Mouse (Mus musculus): ENCODE results near the gene Flii. TPM values are rescaled to one million over a fixed set of nuclear protein-coding genes. Genes with fewer than 3 reads are reported as not detected.

Flii gene
- polyA plus RNA-seq, 1 experiment = 176 TPM

GRCm38 (mm10) chr11:60700320-60701185 is 26.5 kb downstream of the Flii start:
- Histone ChIP-seq H3K36me3 (ENCODE audit: control insufficient read depth, insufficient read depth, low read length) (no peaks in the 10 kb centered on the region), H3K4me1 (ENCODE audit: control insufficient read depth, insufficient read depth, low read length) (no peaks in the 10 kb centered on the region; the same call in 1 of the 2 replicates), H3K27me3 (replicated peaks; ENCODE audit: control insufficient read depth, insufficient read depth, low read length) (no peaks in the 10 kb centered on the region), H3K27ac (ENCODE audit: insufficient read depth, low read depth, low read length) (no peak overlapping the region), H3K4me3 (ENCODE audit: insufficient read depth, low read depth, low read length) (peak overlapping the region; percentile 80)
- TF ChIP-seq CTCF (conservative IDR thresholded peaks at IDR 0.05; ENCODE audit: insufficient read depth, insufficient read length, low read depth, low read length) = no peak
- TF ChIP-seq POLR2A (IDR thresholded peaks at IDR 0.05; ENCODE audit: low read depth, low read length) = no peak
- no peak for DNase-seq
- WGBS = 38% methylated on average over 12 of the region's 12 CpGs

GRCm38 (mm10) chr11:60699524-60700075 is 27.5 kb downstream of the Flii start, which contains the start of gene Llgl1:
Llgl1 (plus strand) TSS chr11:60699723.
- Histone ChIP-seq H3K27ac (ENCODE audit: insufficient read depth, low read depth, low read length) (peak within 1 kb of the TSS; percentile 77), H3K27me3 (replicated peaks; ENCODE audit: control insufficient read depth, insufficient read depth, low read length) (no peaks in the 10 kb centered on the region), H3K4me3 (ENCODE audit: insufficient read depth, low read depth, low read length) (peak within 1 kb of the TSS; percentile 80), H3K4me1 (ENCODE audit: control insufficient read depth, insufficient read depth, low read length) (no peaks in the 10 kb centered on the region; the same call in 1 of the 2 replicates), H3K36me3 (ENCODE audit: control insufficient read depth, insufficient read depth, low read length) (no peaks in the 10 kb centered on the region)
- peak; percentile 91 for DNase-seq
- TF ChIP-seq CTCF (conservative IDR thresholded peaks at IDR 0.05; ENCODE audit: insufficient read depth, insufficient read length, low read depth, low read length) (no peak), POLR2A (IDR thresholded peaks at IDR 0.05; ENCODE audit: low read depth, low read length) (no peak)
- 0% methylated on average over 65 of the region's 73 CpGs for WGBS

- Histone ChIP-seq H3K4me3 (ENCODE audit: insufficient read depth, low read depth, low read length) (peak overlapping the region; percentile 80), H3K4me1 (ENCODE audit: control insufficient read depth, insufficient read depth, low read length) (no peaks in the 10 kb centered on the region; the same call in 1 of the 2 replicates), H3K36me3 (ENCODE audit: control insufficient read depth, insufficient read depth, low read length) (no peaks in the 10 kb centered on the region), H3K27ac (ENCODE audit: insufficient read depth, low read depth, low read length) (peak overlapping the region; percentile 77), H3K27me3 (replicated peaks; ENCODE audit: control insufficient read depth, insufficient read depth, low read length) (no peaks in the 10 kb centered on the region)
- TF ChIP-seq POLR2A (IDR thresholded peaks at IDR 0.05; ENCODE audit: low read depth, low read length) (no peak), CTCF (conservative IDR thresholded peaks at IDR 0.05; ENCODE audit: insufficient read depth, insufficient read length, low read depth, low read length) (no peak)
- WGBS = 2% methylated on average over 22 of the region's 22 CpGs
- peak; percentile 87 for DNase-seq
These were observed 28.1 kb downstream of the Flii start for GRCm38 (mm10) chr11:60698806-60699523.

- Histone ChIP-seq H3K27me3 (replicated peaks; ENCODE audit: control insufficient read depth, insufficient read depth, low read length) (no peaks in the 10 kb centered on the region), H3K4me3 (ENCODE audit: insufficient read depth, low read depth, low read length) (no peak overlapping the region), H3K4me1 (ENCODE audit: control insufficient read depth, insufficient read depth, low read length) (no peaks in the 10 kb centered on the region; the same call in 1 of the 2 replicates), H3K36me3 (ENCODE audit: control insufficient read depth, insufficient read depth, low read length) (no peaks in the 10 kb centered on the region), H3K27ac (ENCODE audit: insufficient read depth, low read depth, low read length) (no peak overlapping the region)
- TF ChIP-seq CTCF (conservative IDR thresholded peaks at IDR 0.05; ENCODE audit: insufficient read depth, insufficient read length, low read depth, low read length) (0 out of 2 replicates have a peak, but pooled peaks have one; percentile 21), POLR2A (IDR thresholded peaks at IDR 0.05; ENCODE audit: low read depth, low read length) (no peak)
- WGBS = 78% methylated on average over 2 of the region's 2 CpGs
- DNase-seq = peak; percentile 29
These were observed 29.5 kb downstream of the Flii start for GRCm38 (mm10) chr11:60697561-60697960.

- WGBS = 73% methylated on average over 1 of the region's 1 CpGs
- no peak overlapping the region for H3K27ac ChIP-seq (ENCODE audit: insufficient read depth, low read depth, low read length)
- DNase-seq = peak; percentile 1
- H3K4me1 ChIP-seq (ENCODE audit: control insufficient read depth, insufficient read depth, low read length) = no peaks in the 10 kb centered on the region; the same call in 1 of the 2 replicates
- H3K4me3 ChIP-seq (ENCODE audit: insufficient read depth, low read depth, low read length) = no peak overlapping the region
- H3K27me3 ChIP-seq (replicated peaks; ENCODE audit: control insufficient read depth, insufficient read depth, low read length) = no peaks in the 10 kb centered on the region
- TF ChIP-seq POLR2A (IDR thresholded peaks at IDR 0.05; ENCODE audit: low read depth, low read length) = no peak
- TF ChIP-seq CTCF (conservative IDR thresholded peaks at IDR 0.05; ENCODE audit: insufficient read depth, insufficient read length, low read depth, low read length) = no peak
- no peaks in the 10 kb centered on the region for H3K36me3 ChIP-seq (ENCODE audit: control insufficient read depth, insufficient read depth, low read length)
These were observed 30.9 kb downstream of the Flii start for GRCm38 (mm10) chr11:60696165-60696564.

Other genes with a start within 250 kb of the Flii start
- 38.8 and 39.7 TPM in 2 replicates for gene Alkbh5, start 190.9 kb downstream of the Flii start, polyA plus RNA-seq (2012; rRNA removed)
- 26.2 and 30.6 TPM in 2 replicates for gene Llgl1, start 27.5 kb downstream of the Flii start, polyA plus RNA-seq (2012; rRNA removed)
- 16.9 and 17.9 TPM in 2 replicates for gene Mief2, start 1.1 kb upstream of the Flii start, polyA plus RNA-seq (2012; rRNA removed)
- gene Top3a, start 50.1 kb upstream of the Flii start, polyA plus RNA-seq (2012; rRNA removed) = 5.8 and 5.9 TPM in 2 replicates
- 12.1 and 13.9 TPM in 2 replicates for gene Smcr8, start 50.3 kb upstream of the Flii start, polyA plus RNA-seq (2012; rRNA removed)
- gene Shmt1, start 84.5 kb upstream of the Flii start, polyA plus RNA-seq (2012; rRNA removed) = 108 and 120 TPM in 2 replicates
- 29.1 and 30.0 TPM in 2 replicates for gene Dhrs7b, start 103.4 kb upstream of the Flii start, polyA plus RNA-seq (2012; rRNA removed)
- gene Tmem11, start 152.0 kb upstream of the Flii start, polyA plus RNA-seq (2012; rRNA removed) = 78.2 and 81.1 TPM in 2 replicates
- 39.3 and 46.2 TPM in 2 replicates for gene Natd1, start 187.5 kb upstream of the Flii start, polyA plus RNA-seq (2012; rRNA removed)
- 33.0 and 44.8 TPM in 2 replicates for gene Map2k3, start 204.8 kb upstream of the Flii start, polyA plus RNA-seq (2012; rRNA removed)

Data from kidney, adult 2 months (tissue).